Mouse (Mus musculus): ENCODE data around the gene Rab4b. TPM values are rescaled to one million over a fixed set of nuclear protein-coding genes. Genes with fewer than 3 reads are reported as not detected.

The Rab4b gene
- polyA plus RNA-seq, 1 experiment, result 154 TPM

- H3K4me1 ChIP-seq (ENCODE audit: control insufficient read depth, insufficient read depth, low read length), result 0 out of 2 replicates have a peak, but pooled peaks cover 2% of the 10 kb centered on the region
- TF ChIP-seq CTCF (IDR thresholded peaks at IDR 0.05; ENCODE audit: extremely low read depth, insufficient read depth, low read length) (no peak), POLR2A (IDR thresholded peaks at IDR 0.05; ENCODE audit: extremely low read depth, insufficient read depth, low read length) (no peak)
- H3K4me3 ChIP-seq (ENCODE audit: insufficient read depth, low read length), result no peak within 1 kb of the TSS
- H3K27ac ChIP-seq (ENCODE audit: insufficient read depth, low read length), result 0 out of 2 replicates have a peak within 1 kb of the TSS, but pooled peaks have one; percentile 15
Measured at GRCm38 (mm10) chr7:27153205-27153764, 25.4 kb downstream of the Rab4b start, which contains the start of gene Cyp2t4. TSS of gene Cyp2t4 (plus strand) at chr7:27153714.

DNA sequence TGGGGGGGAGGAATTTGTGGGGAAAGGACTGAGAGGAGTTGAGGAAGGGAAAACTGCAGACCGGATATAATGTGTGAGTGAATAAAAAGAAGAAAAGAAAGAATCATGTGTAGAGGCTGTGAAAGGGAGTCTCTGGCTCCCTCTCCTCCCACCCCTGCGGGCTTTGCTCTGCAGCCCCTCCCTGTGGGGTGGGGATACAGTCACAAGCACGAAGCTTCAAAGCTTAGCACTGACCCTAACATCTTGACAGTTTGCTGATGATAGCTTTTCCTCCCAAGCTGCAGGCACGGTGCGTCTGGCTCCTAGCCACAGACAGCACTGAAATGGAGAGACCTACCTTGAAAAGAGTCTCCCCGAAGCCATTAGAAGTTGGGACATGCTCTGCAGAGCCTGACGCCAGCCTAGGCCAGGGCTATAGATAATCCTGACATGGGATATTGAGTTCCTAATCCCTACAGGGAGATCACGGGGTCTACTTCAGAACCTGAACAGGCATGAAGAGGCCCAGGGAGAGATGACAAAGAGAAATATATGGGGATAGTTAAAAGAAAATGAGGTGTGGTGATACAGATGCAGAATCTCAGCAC is 42.2 kb downstream of the Rab4b start:
- Histone ChIP-seq H3K27ac (ENCODE audit: insufficient read depth, low read length) (no peak overlapping the region), H3K4me1 (ENCODE audit: control insufficient read depth, insufficient read depth, low read length) (no peaks in the 10 kb centered on the region), H3K4me3 (ENCODE audit: insufficient read depth, low read length) (no peak overlapping the region)
- TF ChIP-seq CTCF (IDR thresholded peaks at IDR 0.05; ENCODE audit: extremely low read depth, insufficient read depth, low read length) (no peak), POLR2A (IDR thresholded peaks at IDR 0.05; ENCODE audit: extremely low read depth, insufficient read depth, low read length) (no peak)

GRCm38 (mm10) chr7:27133757-27134156 is 44.9 kb downstream of the Rab4b start:
- Histone ChIP-seq H3K4me1 (ENCODE audit: control insufficient read depth, insufficient read depth, low read length) (no peaks in the 10 kb centered on the region), H3K27ac (ENCODE audit: insufficient read depth, low read length) (no peak overlapping the region), H3K4me3 (ENCODE audit: insufficient read depth, low read length) (no peak overlapping the region)
- TF ChIP-seq POLR2A (IDR thresholded peaks at IDR 0.05; ENCODE audit: extremely low read depth, insufficient read depth, low read length) (no peak), CTCF (IDR thresholded peaks at IDR 0.05; ENCODE audit: extremely low read depth, insufficient read depth, low read length) (no peak)

DNA sequence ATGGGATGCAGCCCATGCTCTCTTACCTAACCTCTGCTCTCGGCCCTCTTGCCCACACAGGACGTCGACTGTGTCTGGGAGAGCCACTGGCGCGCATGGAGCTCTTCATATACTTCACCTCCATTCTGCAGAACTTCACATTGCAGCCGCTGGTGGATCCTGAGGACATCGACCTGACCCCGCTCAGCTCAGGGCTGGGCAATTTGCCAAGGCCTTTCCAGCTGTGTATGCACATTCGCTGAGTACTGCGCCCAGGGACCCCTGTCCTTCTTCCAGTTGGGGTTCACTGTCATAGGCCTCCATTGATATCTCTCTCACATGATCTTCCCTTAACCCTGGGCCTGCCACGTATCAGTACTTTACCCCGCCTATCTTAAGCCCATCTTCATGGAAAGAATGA is 45.5 kb downstream of the Rab4b start:
- Histone ChIP-seq H3K4me1 (ENCODE audit: control insufficient read depth, insufficient read depth, low read length) (no peaks in the 10 kb centered on the region), H3K4me3 (ENCODE audit: insufficient read depth, low read length) (no peak overlapping the region), H3K27ac (ENCODE audit: insufficient read depth, low read length) (no peak overlapping the region)
- TF ChIP-seq CTCF (IDR thresholded peaks at IDR 0.05; ENCODE audit: extremely low read depth, insufficient read depth, low read length), result no peak
- no peak for TF ChIP-seq POLR2A (IDR thresholded peaks at IDR 0.05; ENCODE audit: extremely low read depth, insufficient read depth, low read length)

GRCm38 (mm10) chr7:27132588-27132987 is 46.1 kb downstream of the Rab4b start:
- Histone ChIP-seq H3K4me1 (ENCODE audit: control insufficient read depth, insufficient read depth, low read length) (no peaks in the 10 kb centered on the region), H3K27ac (ENCODE audit: insufficient read depth, low read length) (no peak overlapping the region), H3K4me3 (ENCODE audit: insufficient read depth, low read length) (no peak overlapping the region)
- peak; percentile 28; the same call in 1 of the 2 replicates for TF ChIP-seq CTCF (IDR thresholded peaks at IDR 0.05; ENCODE audit: extremely low read depth, insufficient read depth, low read length)
- no peak for TF ChIP-seq POLR2A (IDR thresholded peaks at IDR 0.05; ENCODE audit: extremely low read depth, insufficient read depth, low read length)

GRCm38 (mm10) chr7:27131387-27131786 is 47.3 kb downstream of the Rab4b start:
- Histone ChIP-seq H3K4me1 (ENCODE audit: control insufficient read depth, insufficient read depth, low read length) (no peaks in the 10 kb centered on the region), H3K4me3 (ENCODE audit: insufficient read depth, low read length) (no peak overlapping the region), H3K27ac (ENCODE audit: insufficient read depth, low read length) (no peak overlapping the region)
- TF ChIP-seq CTCF (IDR thresholded peaks at IDR 0.05; ENCODE audit: extremely low read depth, insufficient read depth, low read length), result no peak
- TF ChIP-seq POLR2A (IDR thresholded peaks at IDR 0.05; ENCODE audit: extremely low read depth, insufficient read depth, low read length), result no peak

- TF ChIP-seq CTCF (IDR thresholded peaks at IDR 0.05; ENCODE audit: extremely low read depth, insufficient read depth, low read length), result no peak
- no peak for TF ChIP-seq POLR2A (IDR thresholded peaks at IDR 0.05; ENCODE audit: extremely low read depth, insufficient read depth, low read length)
- H3K4me1 ChIP-seq (ENCODE audit: control insufficient read depth, insufficient read depth, low read length), result no peaks in the 10 kb centered on the region
- no peak overlapping the region for H3K4me3 ChIP-seq (ENCODE audit: insufficient read depth, low read length)
- H3K27ac ChIP-seq (ENCODE audit: insufficient read depth, low read length), result no peak overlapping the region
Measured at GRCm38 (mm10) chr7:27130521-27131370, 48.0 kb downstream of the Rab4b start.

- no peak for TF ChIP-seq CTCF (IDR thresholded peaks at IDR 0.05; ENCODE audit: extremely low read depth, insufficient read depth, low read length)
- TF ChIP-seq POLR2A (IDR thresholded peaks at IDR 0.05; ENCODE audit: extremely low read depth, insufficient read depth, low read length), result no peak
Measured at GRCm38 (mm10) chr7:27129811-27130210, 48.9 kb downstream of the Rab4b start.

GRCm38 (mm10) chr7:27128946-27129345 is 49.8 kb downstream of the Rab4b start:
- no peaks in the 10 kb centered on the region for H3K4me1 ChIP-seq (ENCODE audit: control insufficient read depth, insufficient read depth, low read length)
- TF ChIP-seq CTCF (IDR thresholded peaks at IDR 0.05; ENCODE audit: extremely low read depth, insufficient read depth, low read length), result no peak
- TF ChIP-seq POLR2A (IDR thresholded peaks at IDR 0.05; ENCODE audit: extremely low read depth, insufficient read depth, low read length), result no peak
- no peak overlapping the region for H3K4me3 ChIP-seq (ENCODE audit: insufficient read depth, low read length)
- H3K27ac ChIP-seq (ENCODE audit: insufficient read depth, low read length), result no peak overlapping the region

More at GRCm38 (mm10) chr7:27129811-27130210, 48.9 kb downstream of the Rab4b start:
- no peak overlapping the region for H3K27ac ChIP-seq (ENCODE audit: insufficient read depth, low read length)
- H3K4me3 ChIP-seq (ENCODE audit: insufficient read depth, low read length), result no peak overlapping the region
- no peaks in the 10 kb centered on the region for H3K4me1 ChIP-seq (ENCODE audit: control insufficient read depth, insufficient read depth, low read length)
